10 mouse cellular contexts compared by ENCODE assay signal in genomic region chr4:135241106-135241505, GRCm38 (mm10). TPM values are rescaled to one million over a fixed set of nuclear protein-coding genes. Genes with fewer than 3 reads are reported as not detected.
DNase-seq lines count a peak whose midpoint lies in the region; ATAC-seq and TF ChIP-seq lines count a peak whose summit lies in the region.
"Had no signal": no experiment of that assay in that cellular context is flagged by ENCODE, and none has a peak within 500 bp of the region (broad histone marks: within the 10 kb centered on the region; RNA-seq: fewer than 3 reads in every experiment).

No protein-coding gene starts in this region.

- no peak overlapping the region for H3K9ac ChIP-seq in hindbrain, embryonic 14.5 days
- H3K9ac ChIP-seq in hindbrain, embryonic 16.5 days (ENCODE audit: low read depth, low read length), result no peak overlapping the region
- H3K9ac ChIP-seq: neural tube, embryonic 15.5 days had no signal

- H3K4me2 ChIP-seq in hindbrain, embryonic 14.5 days (replicated peaks), result no peak overlapping the region
- no peak overlapping the region for H3K4me2 ChIP-seq in hindbrain, embryonic 16.5 days (ENCODE audit: low read length)
- H3K4me2 ChIP-seq: neural tube, embryonic 15.5 days had no signal

- no peaks in the 10 kb centered on the region for H3K9me3 ChIP-seq in hindbrain, embryonic 14.5 days (ENCODE audit: control insufficient read depth, low read length)
- no peaks in the 10 kb centered on the region for H3K9me3 ChIP-seq in hindbrain, embryonic 16.5 days (ENCODE audit: control insufficient read depth, low read length)
- H3K9me3 ChIP-seq: neural tube, embryonic 15.5 days had no signal

- TF ChIP-seq POLR2A in spleen, adult 2 months (IDR thresholded peaks at IDR 0.05; ENCODE audit: low read depth, low read length), result no peak

- H3K4me1 ChIP-seq in hindbrain, embryonic 14.5 days (replicated peaks; ENCODE audit: control insufficient read depth, insufficient read depth, low read length), result peaks cover 5% of the 10 kb centered on the region; the same call in 1 of the 2 replicates
- peaks cover 18% of the 10 kb centered on the region for H3K4me1 ChIP-seq in hindbrain, embryonic 16.5 days (ENCODE audit: control insufficient read depth, insufficient read depth, low read depth, low read length)
- peaks cover 21% of the 10 kb centered on the region for H3K4me1 ChIP-seq in spleen, adult 2 months (ENCODE audit: control insufficient read depth, insufficient read depth, insufficient read length)

- no peaks in the 10 kb centered on the region for H3K36me3 ChIP-seq in hindbrain, embryonic 14.5 days (replicated peaks; ENCODE audit: control insufficient read depth, insufficient read depth)
- no peaks in the 10 kb centered on the region for H3K36me3 ChIP-seq in hindbrain, embryonic 16.5 days (ENCODE audit: control insufficient read depth, insufficient read depth, low read length)
- no peaks in the 10 kb centered on the region for H3K36me3 ChIP-seq in spleen, adult 2 months (ENCODE audit: control insufficient read depth, insufficient read depth, low read length)
- H3K36me3 ChIP-seq: neural tube, embryonic 15.5 days had no signal

- WGBS in hindbrain, embryonic 14.5 days, result 77% methylated on average over 5 of the region's 5 CpGs
- 64% methylated on average over 5 of the region's 5 CpGs for WGBS in hindbrain, embryonic 16.5 days
- WGBS in spleen, adult 2 months, result 49% methylated on average over 5 of the region's 5 CpGs

- no peak overlapping the region for H3K4me3 ChIP-seq in hindbrain, embryonic 14.5 days (replicated peaks; ENCODE audit: low read length)
- H3K4me3 ChIP-seq in hindbrain, embryonic 16.5 days (ENCODE audit: low read length), result no peak overlapping the region
- no peak overlapping the region for H3K4me3 ChIP-seq in spleen, adult 2 months (ENCODE audit: extremely low read depth, insufficient read depth, insufficient read length)
- H3K4me3 ChIP-seq: neural tube, embryonic 15.5 days had no signal

- ATAC-seq in hindbrain, embryonic 14.5 days (ENCODE audit: low FRiP score), result no peak
- ATAC-seq in hindbrain, embryonic 16.5 days, result no peak
- ATAC-seq in frontal cortex, adult (ENCODE audit: low TSS enrichment), result no peak

- no peak for DNase-seq in hindbrain, embryonic 14.5 days (ENCODE audit: low spot score)
- no peak for DNase-seq in spleen, adult 2 months (ENCODE audit: low read depth in 1 of 2, low spot score in 2 of 2)
- no peak for DNase-seq in spleen, postnatal 36 days (ENCODE audit: low spot score in 2 of 2)
- peak; percentile 52 for DNase-seq in kidney, postnatal 14 days
- DNase-seq in left cerebral cortex, postnatal 4 days, result no peak
- no peak for DNase-seq in urinary bladder, postnatal 4 days (ENCODE audit: low spot score in 2 of 2)
- DNase-seq: spleen, adult 18-20 months had no signal

- TF ChIP-seq CTCF in spleen, adult 2 months (IDR thresholded peaks at IDR 0.05; ENCODE audit: extremely low read depth, insufficient read depth, insufficient read length, insufficient replicate concordance), result no peak

- peak overlapping the region; percentile 2; the same call in 1 of the 2 replicates for H3K27ac ChIP-seq in hindbrain, embryonic 14.5 days
- H3K27ac ChIP-seq in hindbrain, embryonic 16.5 days (ENCODE audit: low read depth, low read length), result no peak overlapping the region
- H3K27ac ChIP-seq in spleen, adult 2 months (ENCODE audit: insufficient read depth, low read length), result peak overlapping the region; percentile 29; the same call in 1 of the 2 replicates

- intact Hi-C loops in left cerebral cortex, postnatal 4 days (cut with DNase I), result no loop called here

- H3K27me3 ChIP-seq in hindbrain, embryonic 14.5 days (ENCODE audit: control insufficient read depth, insufficient read depth, low read length), result no peaks in the 10 kb centered on the region
- H3K27me3 ChIP-seq in hindbrain, embryonic 16.5 days (replicated peaks; ENCODE audit: control insufficient read depth, insufficient read depth, low read length), result no peaks in the 10 kb centered on the region
- no peaks in the 10 kb centered on the region for H3K27me3 ChIP-seq in spleen, adult 2 months (ENCODE audit: control insufficient read depth, insufficient read depth, low read length)
- H3K27me3 ChIP-seq: neural tube, embryonic 15.5 days had no signal

RNA-seq across cellular contexts. Expression of gene Clic4, which starts 31.5 kb away (rescaled TPM):
- 43.2 and 50.4 TPM in 2 replicates for polyA plus RNA-seq in hindbrain, embryonic 14.5 days (2014; fragmentation: Nextera tagmentation; extraction: Ambion mirVana)
- polyA plus RNA-seq in hindbrain, embryonic 16.5 days (2015; fragmentation: Nextera tagmentation; extraction: Ambion mirVana), result 56.1 and 71.0 TPM in 2 replicates
- polyA plus RNA-seq in spleen, adult 2 months (2012; rRNA removed), result 34.7 and 40.8 TPM in 2 replicates
- 10 to 100 TPM; 27.6 to 27.8 TPM for total RNA-seq in left cerebral cortex, postnatal 4 days (2021)
